Mouse (Mus musculus): ENCODE measurements around the gene Slc8a1.

DNA sequence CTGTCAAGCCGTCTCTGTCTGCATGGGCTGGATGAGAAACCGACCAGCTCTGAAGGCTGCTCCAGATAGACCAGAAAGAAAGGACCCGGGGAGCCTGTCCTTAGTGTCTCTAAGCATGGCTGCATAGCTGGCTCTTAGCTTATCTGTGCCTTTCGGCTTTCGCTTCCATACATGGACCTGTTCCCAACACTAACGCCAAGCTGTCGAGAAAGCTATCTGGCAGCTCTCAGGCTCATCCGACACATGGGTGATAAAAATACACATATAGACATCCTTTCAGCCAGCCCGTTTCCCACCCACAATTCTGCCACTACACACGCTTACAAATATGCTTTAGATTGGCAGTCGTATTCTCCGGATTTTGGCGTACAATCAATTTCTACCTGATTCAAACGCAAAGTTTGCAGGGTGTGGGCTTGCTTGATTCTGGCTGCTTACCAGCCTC is at the start of gene Slc8a1:
- TF ChIP-seq E2F4 (IDR thresholded peaks at IDR 0.05; ENCODE audit: insufficient replicate concordance, low read depth, low read length) (no peak), CHD2 (IDR thresholded peaks at IDR 0.05; ENCODE audit: low read length) (no peak), MAZ (IDR thresholded peaks at IDR 0.05; ENCODE audit: low read depth, low read length) (no peak), POLR2AphosphoS2 (IDR thresholded peaks at IDR 0.05; ENCODE audit: low read depth, low read length) (no peak), TCF12 (IDR thresholded peaks at IDR 0.05; ENCODE audit: low read depth, low read length) (no peak), EP300 (IDR thresholded peaks at IDR 0.05; ENCODE audit: low read length) (no peak), CTCF (conservative IDR thresholded peaks at IDR 0.05 in 1 of 2, IDR thresholded peaks at IDR 0.05 in 1 of 2; ENCODE audit: low read depth in 2 of 2, low read length in 2 of 2) (no peak), USF1 (IDR thresholded peaks at IDR 0.05; ENCODE audit: low read depth, low read length) (no peak), POLR2A (IDR thresholded peaks at IDR 0.05; ENCODE audit: low read depth, low read length) (no peak), KAT2A (IDR thresholded peaks at IDR 0.05; ENCODE audit: insufficient replicate concordance, low read length) (no peak), RAD21 (IDR thresholded peaks at IDR 0.05; ENCODE audit: low read depth, low read length) (no peak)
